Mouse (Mus musculus): ENCODE results near the gene Plrg1.

Gene Plrg1

GRCm38 (mm10) chr3:83053126-83053525, 2.2 kb upstream of the Plrg1 start:
- DNase-seq: no peak

- DNase-seq: peak; percentile 27 to 37
Measured at GRCm38 (mm10) chr3:83053758-83054157, 1.6 kb upstream of the Plrg1 start.

GRCm38 (mm10) chr3:83054759-83055158, 563 bp upstream of the Plrg1 start:
- no peak for DNase-seq

GRCm38 (mm10) chr3:83057046-83057445, 1.7 kb downstream of the Plrg1 start:
- no peak for DNase-seq

GRCm38 (mm10) chr3:83067920-83068319, 12.6 kb downstream of the Plrg1 start:
- DNase-seq: no peak

- no peak for DNase-seq
Measured at GRCm38 (mm10) chr3:83068869-83069268, 13.5 kb downstream of the Plrg1 start.

GRCm38 (mm10) chr3:83070231-83070630, 14.9 kb downstream of the Plrg1 start:
- no peak for DNase-seq

GRCm38 (mm10) chr3:83076563-83076962, 21.2 kb downstream of the Plrg1 start:
- DNase-seq: no peak

- peak; percentile 50 to 59 for DNase-seq
Measured at GRCm38 (mm10) chr3:83080567-83081055, 25.3 kb downstream of the Plrg1 start.

GRCm38 (mm10) chr3:83097586-83097985, 42.3 kb downstream of the Plrg1 start:
- no peak for DNase-seq

- no peak for DNase-seq
Measured at GRCm38 (mm10) chr3:83098546-83099034, 43.3 kb downstream of the Plrg1 start.

- no peak for DNase-seq
Measured at GRCm38 (mm10) chr3:83099139-83099538, 43.8 kb downstream of the Plrg1 start.

- DNase-seq: no peak
Measured at GRCm38 (mm10) chr3:83099651-83100050, 44.3 kb downstream of the Plrg1 start.

- DNase-seq: no peak
Measured at GRCm38 (mm10) chr3:83102286-83102685, 47.0 kb downstream of the Plrg1 start.

GRCm38 (mm10) chr3:83110163-83110562, 54.8 kb downstream of the Plrg1 start:
- DNase-seq: no peak

- no peak for DNase-seq
Measured at GRCm38 (mm10) chr3:83111485-83112261, 56.4 kb downstream of the Plrg1 start.

- DNase-seq: no peak
Measured at GRCm38 (mm10) chr3:83112869-83113268, 57.5 kb downstream of the Plrg1 start.

- no peak for DNase-seq
Measured at GRCm38 (mm10) chr3:83114946-83115345, 59.6 kb downstream of the Plrg1 start.

- no peak for DNase-seq
Measured at GRCm38 (mm10) chr3:83117592-83117991, 62.3 kb downstream of the Plrg1 start.

Data from cerebellum, postnatal 36 days (tissue).